Mouse (Mus musculus): ENCODE data around the gene Cfap61. TPM values are rescaled to one million over a fixed set of nuclear protein-coding genes. Genes with fewer than 3 reads are reported as not detected.
"Not testable (repeated sequence)": the region's sequence is repeated elsewhere in the genome, so short reads cannot be mapped to it uniquely, and the experiment has no call there.

Cfap61 gene
- polyA plus RNA-seq, 1 experiment from 2014 or later: 1.4 TPM

- not testable (repeated sequence) for H3K4me1 ChIP-seq (replicated peaks; ENCODE audit: control insufficient read depth, insufficient read depth, low read length); DNase-seq (ENCODE audit: low spot score); H3K27me3 ChIP-seq (ENCODE audit: control insufficient read depth, insufficient read depth, low read length); H3K36me3 ChIP-seq (ENCODE audit: control insufficient read depth, insufficient read depth, low read length); H3K9me3 ChIP-seq (ENCODE audit: control insufficient read depth, low read length); H3K4me2 ChIP-seq (ENCODE audit: low read depth, low read length, severe bottlenecking); H3K27ac ChIP-seq (ENCODE audit: low read depth, low read length); H3K4me3 ChIP-seq (ENCODE audit: low read depth, low read length); ATAC-seq (replicated peaks; ENCODE audit: low FRiP score); H3K9ac ChIP-seq (ENCODE audit: low read length)
- 73% methylated on average over 7 of the region's 8 CpGs for WGBS
Observed at GRCm38 (mm10) chr2:145900318-145900717, 34.3 kb upstream of the Cfap61 start.

- 82% methylated on average over 6 of the region's 6 CpGs for WGBS
- peak within 1 kb of the TSS; percentile 97 for H3K4me3 ChIP-seq (ENCODE audit: low read depth, low read length)
- H3K4me1 ChIP-seq (replicated peaks; ENCODE audit: control insufficient read depth, insufficient read depth, low read length): peaks cover 8% of the 10 kb centered on the region; the same call in 1 of the 2 replicates
- no peaks in the 10 kb centered on the region for H3K9me3 ChIP-seq (ENCODE audit: control insufficient read depth, low read length)
- H3K9ac ChIP-seq (ENCODE audit: low read length): no peak within 1 kb of the TSS; the same call in 1 of the 2 replicates
- no peak for DNase-seq (ENCODE audit: low spot score)
- H3K36me3 ChIP-seq (ENCODE audit: control insufficient read depth, insufficient read depth, low read length): no peaks in the 10 kb centered on the region
- no peaks in the 10 kb centered on the region for H3K27me3 ChIP-seq (ENCODE audit: control insufficient read depth, insufficient read depth, low read length)
- H3K27ac ChIP-seq (ENCODE audit: low read depth, low read length): no peak within 1 kb of the TSS
- no peak for ATAC-seq (replicated peaks; ENCODE audit: low FRiP score)
- H3K4me2 ChIP-seq (ENCODE audit: low read depth, low read length, severe bottlenecking): peak within 1 kb of the TSS; percentile 40
Observed at GRCm38 (mm10) chr2:145901861-145902260, 32.7 kb upstream of the Cfap61 start, which contains the start of gene Naa20. Gene Naa20 (plus strand): TSS chr2:145902099.

GRCm38 (mm10) chr2:145903061-145903901 lies 31.3 kb upstream of the Cfap61 start:
- Histone ChIP-seq H3K27me3 (ENCODE audit: control insufficient read depth, insufficient read depth, low read length) (no peaks in the 10 kb centered on the region), H3K4me2 (ENCODE audit: low read depth, low read length, severe bottlenecking) (peak overlapping the region; percentile 75)
- under 1% methylated on average over 64 of the region's 68 CpGs for WGBS

GRCm38 (mm10) chr2:145903983-145904616 lies 30.5 kb upstream of the Cfap61 start:
- Histone ChIP-seq H3K27ac (ENCODE audit: low read depth, low read length) (no peak overlapping the region), H3K36me3 (ENCODE audit: control insufficient read depth, insufficient read depth, low read length) (no peaks in the 10 kb centered on the region; the same call in 1 of the 2 replicates), H3K9ac (ENCODE audit: low read length) (peak overlapping the region; percentile 92), H3K27me3 (ENCODE audit: control insufficient read depth, insufficient read depth, low read length) (no peaks in the 10 kb centered on the region), H3K4me2 (ENCODE audit: low read depth, low read length, severe bottlenecking) (peak overlapping the region; percentile 75), H3K9me3 (ENCODE audit: control insufficient read depth, low read length) (no peaks in the 10 kb centered on the region), H3K4me3 (ENCODE audit: low read depth, low read length) (peak overlapping the region; percentile 97), H3K4me1 (replicated peaks; ENCODE audit: control insufficient read depth, insufficient read depth, low read length) (peaks cover 8% of the 10 kb centered on the region; the same call in 1 of the 2 replicates)
- no peak for ATAC-seq (replicated peaks; ENCODE audit: low FRiP score)
- 35% methylated on average over 12 of the region's 12 CpGs for WGBS
- DNase-seq (ENCODE audit: low spot score): no peak

More at GRCm38 (mm10) chr2:145903061-145903901, 31.3 kb upstream of the Cfap61 start:
- peak; percentile 96 for ATAC-seq (replicated peaks; ENCODE audit: low FRiP score)
- peak overlapping the region; percentile 64; the same call in 1 of the 2 replicates for H3K27ac ChIP-seq (ENCODE audit: low read depth, low read length)
- no peaks in the 10 kb centered on the region for H3K36me3 ChIP-seq (ENCODE audit: control insufficient read depth, insufficient read depth, low read length)
- H3K4me3 ChIP-seq (ENCODE audit: low read depth, low read length): peak overlapping the region; percentile 97
- H3K4me1 ChIP-seq (replicated peaks; ENCODE audit: control insufficient read depth, insufficient read depth, low read length): peaks cover 8% of the 10 kb centered on the region; the same call in 1 of the 2 replicates
- peak; percentile 95 for DNase-seq (ENCODE audit: low spot score)
- peak overlapping the region; percentile 92 for H3K9ac ChIP-seq (ENCODE audit: low read length)
- no peaks in the 10 kb centered on the region for H3K9me3 ChIP-seq (ENCODE audit: control insufficient read depth, low read length)

DNA sequence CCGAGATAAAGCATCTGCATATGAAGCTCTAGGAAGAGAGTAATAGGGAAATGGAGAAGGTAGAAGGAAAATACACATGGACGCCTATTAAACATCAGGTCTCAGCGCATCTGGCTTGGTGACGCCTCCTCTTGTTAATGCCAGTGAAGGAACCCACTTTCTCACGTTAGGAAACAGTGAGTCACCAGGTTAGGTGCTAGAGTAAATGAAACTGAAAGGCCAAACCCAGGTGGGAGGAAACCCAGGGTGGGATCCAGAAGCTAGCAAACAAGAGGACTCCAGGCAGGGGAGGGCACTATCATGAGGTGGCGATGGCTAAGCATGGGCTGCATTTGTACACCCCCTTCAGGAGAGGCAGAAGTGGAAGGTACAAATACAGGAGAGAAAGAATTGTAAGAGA lies 29.4 kb upstream of the Cfap61 start:
- WGBS: 80% methylated on average over 6 of the region's 6 CpGs
- no peak overlapping the region for H3K27ac ChIP-seq (ENCODE audit: low read depth, low read length)
- no peaks in the 10 kb centered on the region for H3K9me3 ChIP-seq (ENCODE audit: control insufficient read depth, low read length)
- ATAC-seq (replicated peaks; ENCODE audit: low FRiP score): no peak
- no peaks in the 10 kb centered on the region; the same call in 1 of the 2 replicates for H3K36me3 ChIP-seq (ENCODE audit: control insufficient read depth, insufficient read depth, low read length)
- no peak overlapping the region for H3K4me2 ChIP-seq (ENCODE audit: low read depth, low read length, severe bottlenecking)
- no peak for DNase-seq (ENCODE audit: low spot score)
- H3K4me3 ChIP-seq (ENCODE audit: low read depth, low read length): no peak overlapping the region
- H3K27me3 ChIP-seq (ENCODE audit: control insufficient read depth, insufficient read depth, low read length): no peaks in the 10 kb centered on the region
- peaks cover 8% of the 10 kb centered on the region; the same call in 1 of the 2 replicates for H3K4me1 ChIP-seq (replicated peaks; ENCODE audit: control insufficient read depth, insufficient read depth, low read length)
- H3K9ac ChIP-seq (ENCODE audit: low read length): no peak overlapping the region

- WGBS: 53% methylated on average over 4 of the region's 4 CpGs
- H3K36me3 ChIP-seq (ENCODE audit: control insufficient read depth, insufficient read depth, low read length): not testable (repeated sequence)
Observed at GRCm38 (mm10) chr2:145905884-145906283, 28.7 kb upstream of the Cfap61 start.

DNA sequence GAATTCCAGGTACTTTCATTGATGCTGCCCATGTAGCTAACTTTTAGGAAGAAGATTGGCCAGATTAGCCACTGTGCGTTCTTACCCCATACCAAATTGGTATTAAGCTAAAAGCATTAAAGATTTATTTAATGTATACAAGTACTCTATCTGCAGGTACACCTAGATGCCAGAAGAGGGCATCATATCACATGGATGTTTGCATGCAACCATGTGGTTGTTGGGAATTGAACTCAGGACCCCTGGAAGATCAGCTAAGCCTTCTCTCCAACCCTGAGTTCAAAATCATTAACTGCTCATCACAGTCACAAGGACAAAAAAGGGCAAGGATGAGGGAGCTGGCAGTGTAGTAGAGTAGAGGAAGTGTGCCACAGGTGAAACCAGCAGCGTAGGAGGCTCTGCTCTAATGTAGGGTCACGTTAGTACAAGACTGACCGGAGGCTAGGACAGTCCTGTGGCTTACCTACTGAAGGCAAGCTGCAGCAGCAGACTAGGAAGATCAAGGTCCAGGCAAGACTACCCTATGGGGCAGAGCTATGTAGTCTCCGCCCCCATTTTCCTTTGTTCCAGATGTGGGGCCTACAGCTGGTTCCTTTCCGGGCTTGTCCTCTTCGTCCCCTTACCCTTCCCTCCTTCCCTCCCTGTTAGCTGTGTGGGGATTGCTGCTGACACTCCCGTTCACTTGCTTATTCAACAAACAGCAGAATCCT lies 13.5 kb upstream of the Cfap61 start:
- Histone ChIP-seq H3K4me1 (replicated peaks; ENCODE audit: control insufficient read depth, insufficient read depth, low read length) (no peaks in the 10 kb centered on the region), H3K9ac (ENCODE audit: low read length) (no peak overlapping the region), H3K36me3 (ENCODE audit: control insufficient read depth, insufficient read depth, low read length) (peaks cover 11% of the 10 kb centered on the region; the same call in 1 of the 2 replicates), H3K9me3 (ENCODE audit: control insufficient read depth, low read length) (no peaks in the 10 kb centered on the region), H3K27ac (ENCODE audit: low read depth, low read length) (no peak overlapping the region), H3K4me2 (ENCODE audit: low read depth, low read length, severe bottlenecking) (no peak overlapping the region), H3K27me3 (ENCODE audit: control insufficient read depth, insufficient read depth, low read length) (no peaks in the 10 kb centered on the region), H3K4me3 (ENCODE audit: low read depth, low read length) (no peak overlapping the region)
- 92% methylated on average over 8 of the region's 8 CpGs for WGBS
- no peak for ATAC-seq (replicated peaks; ENCODE audit: low FRiP score)
- no peak for DNase-seq (ENCODE audit: low spot score)

More at GRCm38 (mm10) chr2:145905884-145906283, 28.7 kb upstream of the Cfap61 start:
- not testable (repeated sequence) for H3K9ac ChIP-seq (ENCODE audit: low read length); H3K27ac ChIP-seq (ENCODE audit: low read depth, low read length); H3K9me3 ChIP-seq (ENCODE audit: control insufficient read depth, low read length); H3K4me1 ChIP-seq (replicated peaks; ENCODE audit: control insufficient read depth, insufficient read depth, low read length); H3K4me2 ChIP-seq (ENCODE audit: low read depth, low read length, severe bottlenecking); H3K4me3 ChIP-seq (ENCODE audit: low read depth, low read length); ATAC-seq (replicated peaks; ENCODE audit: low FRiP score); H3K27me3 ChIP-seq (ENCODE audit: control insufficient read depth, insufficient read depth, low read length); DNase-seq (ENCODE audit: low spot score)

- peaks cover 2% of the 10 kb centered on the region; the same call in 1 of the 2 replicates for H3K4me1 ChIP-seq (replicated peaks; ENCODE audit: control insufficient read depth, insufficient read depth, low read length)
- H3K4me2 ChIP-seq (ENCODE audit: low read depth, low read length, severe bottlenecking): no peak overlapping the region
- no peak for ATAC-seq (replicated peaks; ENCODE audit: low FRiP score)
- H3K4me3 ChIP-seq (ENCODE audit: low read depth, low read length): no peak overlapping the region
- no peaks in the 10 kb centered on the region for H3K27me3 ChIP-seq (ENCODE audit: control insufficient read depth, insufficient read depth, low read length)
- DNase-seq (ENCODE audit: low spot score): no peak
- H3K9me3 ChIP-seq (ENCODE audit: control insufficient read depth, low read length): no peaks in the 10 kb centered on the region
- no peak overlapping the region for H3K27ac ChIP-seq (ENCODE audit: low read depth, low read length)
- no peak overlapping the region for H3K9ac ChIP-seq (ENCODE audit: low read length)
- H3K36me3 ChIP-seq (ENCODE audit: control insufficient read depth, insufficient read depth, low read length): no peaks in the 10 kb centered on the region
- WGBS: 82% methylated on average over 8 of the region's 8 CpGs
Observed at GRCm38 (mm10) chr2:145936975-145937374, 2.4 kb downstream of the Cfap61 start.

All from forebrain, embryonic 11.5 days (tissue).